Mouse (Mus musculus) liver, postnatal 0 days (tissue): ENCODE measurements around the gene Pex7.

Source experiments
- CTCF ChIP-seq: sonication (generic); IDR thresholded peaks from 2 replicates; pipeline ENCODE4 v1.5.1; 2016; ENCODE audit warnings: antibody characterized with exemption, low read depth
- EP300 ChIP-seq: IDR thresholded peaks from 2 replicates; pipeline ENCODE4 v1.6.1; 2016; ENCODE audit warnings: antibody characterized with exemption, low read depth, mild to moderate bottlenecking

DNA sequence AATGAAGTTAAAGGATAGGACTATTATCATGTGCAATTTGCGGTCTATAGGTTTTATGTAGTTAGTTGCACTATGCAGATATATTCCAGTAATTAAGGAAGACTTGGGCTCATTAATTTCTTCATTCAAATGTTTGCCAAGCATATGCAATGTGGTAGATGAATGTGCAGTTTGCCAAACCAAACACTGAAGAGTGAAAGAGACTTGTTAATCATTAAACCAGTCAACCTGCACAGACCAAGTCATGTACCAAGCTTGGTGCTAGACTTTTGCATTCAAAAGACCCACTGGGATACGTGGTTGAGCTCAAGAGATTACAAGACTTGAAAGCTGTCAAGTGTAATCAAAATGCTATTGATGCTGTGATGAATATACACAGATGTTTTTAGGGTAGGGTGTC is 587 bp upstream of the Pex7 start:
- TF ChIP-seq CTCF (no peak), EP300 (no peak)
